Mouse (Mus musculus) megakaryocyte progenitor cell, adult 5-6 weeks (primary cell): ENCODE measurements around the gene Hist1h2ae. TPM values are rescaled to one million over a fixed set of nuclear protein-coding genes. Genes with fewer than 3 reads are reported as not detected.
"Not testable (repeated sequence)": the region's sequence is repeated elsewhere in the genome, so short reads cannot be mapped to it uniquely, and the experiment has no call there.

Experiments used
- ATAC-seq: replicated peaks from 2 replicates; pipeline ENCODE4 v1.8.0; 2016; ENCODE audit warnings: mild to moderate bottlenecking, moderate TSS enrichment, inconsistent platforms; ENCODE audit not compliant: poor library complexity
- total RNA-seq, 2 experiments: library from RNA; stranded (forward) in 1 of 2; stranded (reverse) in 1 of 2; fragments of 157-497, 149-512 nt in 1 of 2; fragments of 200-1000 nt in 1 of 2; gene quantifications; 2 replicates each; pipeline versions ENCODE4 v1.2.3 to v1.2.4; 2015 to 2017

Hist1h2ae gene
- total RNA-seq, 2 experiments from 2014 or later: 5.3 to 287 TPM

- no peak for ATAC-seq
Observed at GRCm38 (mm10) chr13:23584331-23584730, 13.3 kb upstream of the Hist1h2ae start.

- no peak for ATAC-seq
Observed at GRCm38 (mm10) chr13:23583387-23584068, 12.5 kb upstream of the Hist1h2ae start.

- ATAC-seq: peak; percentile 2
Observed at GRCm38 (mm10) chr13:23582219-23583056, 11.4 kb upstream of the Hist1h2ae start.

- peak; percentile 69 for ATAC-seq
Observed at GRCm38 (mm10) chr13:23581408-23582218, 10.6 kb upstream of the Hist1h2ae start, which contains the start of gene Hist1h4d. Gene Hist1h4d (plus strand): TSS chr13:23581598.

- ATAC-seq: no peak
Observed at GRCm38 (mm10) chr13:23577835-23578234, 6.8 kb upstream of the Hist1h2ae start.

- ATAC-seq: no peak
Observed at GRCm38 (mm10) chr13:23576906-23577639, 6.1 kb upstream of the Hist1h2ae start.

GRCm38 (mm10) chr13:23576351-23576881, 5.4 kb upstream of the Hist1h2ae start:
- no peak for ATAC-seq

- ATAC-seq: not testable (repeated sequence)
Observed at GRCm38 (mm10) chr13:23575864-23576313, 4.9 kb upstream of the Hist1h2ae start.

GRCm38 (mm10) chr13:23575271-23575851, 4.3 kb upstream of the Hist1h2ae start, which contains the start of gene Hist1h3d:
Gene Hist1h3d (plus strand): TSS chr13:23575763.
- ATAC-seq: peak; percentile 38

GRCm38 (mm10) chr13:23574546-23575170, 3.6 kb upstream of the Hist1h2ae start:
- not testable (repeated sequence) for ATAC-seq

- ATAC-seq: peak; percentile 67
Observed at GRCm38 (mm10) chr13:23573898-23574524, 3.0 kb upstream of the Hist1h2ae start, which contains the start of the genes Hist1h2bf and Hist1h2ad. Gene Hist1h2bf (minus strand): TSS chr13:23574196. Gene Hist1h2ad (plus strand): TSS chr13:23574381.

- not testable (repeated sequence) for ATAC-seq
Observed at GRCm38 (mm10) chr13:23573034-23573897, 2.2 kb upstream of the Hist1h2ae start.

- ATAC-seq: no peak
Observed at GRCm38 (mm10) chr13:23572218-23573033, 1.4 kb upstream of the Hist1h2ae start.

GRCm38 (mm10) chr13:23571504-23572217, 641 bp upstream of the Hist1h2ae start:
- peak; percentile 23 for ATAC-seq

- not testable (repeated sequence) for ATAC-seq
Observed at GRCm38 (mm10) chr13:23570261-23571021, 579 bp downstream of the Hist1h2ae start.
